Mouse (Mus musculus) ovary, adult 18-20 months (tissue): ENCODE results near the gene Gsap.
"Not testable (repeated sequence)": the region's sequence is repeated elsewhere in the genome, so short reads cannot be mapped to it uniquely, and the experiment has no call there.

Experiments
- DNase-seq: peaks from one replicate; pipeline ENCODE4 v3.0.0; 2022; ENCODE audit warnings: low spot score, mixed read lengths

Gene Gsap

DNA sequence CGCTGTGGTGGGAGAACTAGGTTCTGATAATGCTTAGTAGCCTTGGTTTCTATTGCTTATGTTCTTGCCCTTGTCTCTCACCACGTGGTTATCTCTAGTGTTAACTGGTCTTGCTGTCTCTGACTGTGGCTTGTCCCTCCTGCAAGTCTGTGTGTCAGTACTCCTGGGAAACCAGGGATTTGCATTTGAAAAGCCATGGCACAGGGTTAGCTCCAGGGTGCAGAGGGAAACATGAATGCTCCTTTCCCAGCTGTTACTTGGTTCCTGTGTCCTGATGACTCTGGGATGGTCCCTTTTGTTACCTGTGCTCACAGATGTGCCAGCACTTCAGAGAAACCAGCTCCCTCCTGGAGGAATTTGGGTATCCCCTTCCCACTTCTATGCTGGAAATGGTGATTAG is 3.0 kb upstream of the Gsap start:
- not testable (repeated sequence) for DNase-seq

DNA sequence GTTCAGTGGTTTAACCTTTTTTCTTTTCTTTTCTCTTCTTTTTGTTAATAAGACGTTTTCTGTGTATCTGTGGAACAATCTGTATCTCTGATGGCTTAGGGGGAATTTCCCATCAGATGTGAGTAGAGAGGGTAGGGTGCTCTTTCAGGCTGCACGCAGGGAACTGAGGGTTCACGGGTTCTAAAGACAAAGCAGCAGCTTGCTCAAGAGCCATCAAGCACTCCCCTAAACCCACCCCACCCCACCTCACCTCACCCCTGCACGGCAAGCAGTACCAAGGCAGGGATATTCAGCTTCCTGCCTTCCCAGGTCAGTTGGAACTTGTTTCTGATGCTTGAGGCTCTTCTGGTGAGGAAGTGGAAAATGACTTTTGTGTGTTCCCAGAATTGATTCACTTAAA is 766 bp downstream of the Gsap start:
- DNase-seq: no peak

DNA sequence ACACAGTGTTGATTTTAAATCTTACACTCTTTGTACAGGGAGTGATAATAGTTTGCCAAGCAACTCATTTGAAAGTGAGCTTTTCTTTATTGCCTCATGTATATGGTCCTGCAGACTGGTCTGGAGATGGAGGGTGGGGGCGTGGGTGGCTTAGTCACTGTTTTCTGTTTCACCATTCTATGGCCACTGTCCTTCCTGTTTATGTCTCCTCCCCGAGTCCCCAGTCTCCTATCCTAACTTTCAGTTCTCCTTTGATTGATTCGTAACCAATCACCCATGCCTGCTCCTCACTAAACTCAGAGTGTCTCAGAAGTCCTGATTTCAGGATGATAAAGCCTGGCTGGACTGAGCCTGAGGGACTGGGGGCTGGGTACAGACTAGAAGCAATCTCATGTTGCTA is 2.4 kb downstream of the Gsap start:
- DNase-seq: no peak

DNA sequence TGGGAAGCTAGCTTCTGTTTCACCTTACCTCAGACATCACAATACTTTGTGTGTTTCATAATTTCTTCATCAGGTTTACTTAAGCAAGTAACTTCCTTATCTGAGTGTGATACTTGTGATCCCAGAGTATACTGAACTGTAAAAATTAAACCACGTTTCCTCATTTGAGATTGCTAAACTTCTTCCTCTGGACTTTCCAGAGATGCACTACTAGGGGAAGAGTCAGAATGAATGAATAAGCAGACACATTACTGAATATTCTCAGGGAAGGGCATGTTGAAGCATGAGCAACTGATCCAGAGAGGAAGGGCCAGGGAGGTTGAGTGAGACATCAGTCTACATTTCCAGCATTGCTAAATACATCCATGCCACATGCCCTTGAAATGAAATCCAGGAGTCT is 3.0 kb downstream of the Gsap start:
- no peak for DNase-seq

DNA sequence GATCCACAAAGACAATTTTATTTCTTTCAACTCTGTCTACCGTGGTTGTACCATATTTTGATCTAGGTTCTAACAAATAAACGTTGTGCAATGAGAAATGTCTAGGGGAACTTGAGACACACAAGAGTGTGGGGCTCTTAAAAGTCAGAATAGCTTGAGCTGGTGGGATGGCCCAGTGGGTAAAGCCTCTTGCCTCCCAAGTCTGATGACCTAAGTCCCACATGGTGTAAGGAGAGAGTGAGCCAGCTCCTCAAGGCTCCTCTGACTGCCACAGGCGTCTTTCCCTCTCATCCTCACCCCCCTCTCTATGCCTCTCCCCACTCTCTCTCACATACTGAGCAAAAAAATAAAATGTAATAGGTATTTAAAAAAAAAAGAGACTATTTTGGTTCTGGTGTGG is 3.4 kb downstream of the Gsap start:
- DNase-seq: no peak

DNA sequence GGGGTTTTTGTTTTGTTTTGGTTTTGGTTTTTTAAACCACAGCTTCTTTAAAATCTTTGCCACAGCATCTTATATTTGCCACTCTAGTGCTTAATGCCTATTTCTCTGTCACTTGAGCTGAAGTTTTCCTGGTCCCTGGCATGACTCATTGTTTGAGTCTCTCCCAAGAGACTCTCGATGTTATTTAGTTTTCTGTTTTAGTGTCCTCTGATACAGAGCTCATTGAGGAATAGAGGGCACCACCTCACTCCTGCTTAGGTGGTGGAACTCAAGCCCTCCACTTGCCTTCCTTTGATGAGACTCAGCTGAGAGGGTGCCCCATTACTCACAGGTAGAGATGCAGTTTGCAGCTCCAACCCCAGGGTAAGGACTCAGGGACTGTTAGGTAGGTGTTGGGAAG is 17.4 kb downstream of the Gsap start:
- no peak for DNase-seq

DNA sequence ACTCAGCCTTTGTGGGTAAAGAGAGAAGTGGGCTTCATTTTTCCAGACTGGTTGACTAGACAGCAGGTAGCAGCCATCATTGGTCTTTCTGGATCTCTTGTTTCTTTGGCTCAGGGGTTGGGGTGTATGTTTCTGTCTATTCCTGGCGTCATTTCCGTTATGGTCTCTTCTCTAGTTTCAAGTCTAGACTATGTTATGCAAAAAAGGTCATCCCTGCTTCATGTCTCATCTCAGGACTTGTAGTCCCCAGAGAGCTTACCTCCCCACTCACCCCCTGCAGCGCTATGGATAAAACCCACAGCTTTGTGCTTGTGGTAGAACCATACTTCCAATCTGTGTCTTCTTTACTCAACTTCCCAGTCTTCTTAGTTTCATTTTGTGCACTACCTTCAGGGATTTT is 18.1 kb downstream of the Gsap start:
- DNase-seq: no peak

DNA sequence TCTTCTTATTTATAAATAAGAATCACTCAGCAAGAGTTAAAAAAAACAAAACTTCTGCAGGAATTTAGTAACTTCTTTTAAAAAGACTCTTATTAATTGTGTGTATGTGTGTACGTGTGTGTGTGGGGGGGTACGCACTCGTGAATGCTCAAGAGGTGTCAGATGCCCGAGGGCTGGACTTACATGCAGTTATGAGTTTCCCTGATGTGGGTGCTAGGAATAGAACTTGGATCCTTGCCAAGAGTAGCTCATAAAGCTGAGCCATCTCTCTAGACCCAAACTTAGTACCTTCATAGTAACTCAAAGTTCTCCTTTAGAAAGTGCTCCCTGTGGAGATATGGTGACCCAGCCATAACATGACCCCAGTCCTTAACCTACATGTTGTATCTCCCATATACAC is 20.0 kb downstream of the Gsap start:
- DNase-seq: no peak

DNA sequence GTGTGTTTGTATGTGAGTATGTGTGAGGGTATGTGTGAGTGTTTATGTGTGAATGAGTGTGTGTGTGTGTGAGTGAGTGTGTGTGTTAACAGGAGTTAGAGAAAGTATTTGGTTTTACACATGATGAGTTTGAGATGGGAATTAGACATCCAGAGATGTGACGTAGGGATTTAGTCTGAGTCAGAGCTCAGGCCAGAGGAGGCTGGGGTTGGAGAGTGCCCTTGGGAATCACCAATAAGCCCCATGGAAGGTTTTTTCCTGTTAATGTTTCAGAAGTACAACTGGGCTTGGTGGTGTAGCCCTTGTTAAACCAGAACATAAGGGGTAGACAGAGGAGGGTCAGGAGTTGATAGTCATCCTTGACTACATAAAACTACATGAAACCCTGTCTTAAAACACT is 25.4 kb downstream of the Gsap start:
- DNase-seq: no peak

DNA sequence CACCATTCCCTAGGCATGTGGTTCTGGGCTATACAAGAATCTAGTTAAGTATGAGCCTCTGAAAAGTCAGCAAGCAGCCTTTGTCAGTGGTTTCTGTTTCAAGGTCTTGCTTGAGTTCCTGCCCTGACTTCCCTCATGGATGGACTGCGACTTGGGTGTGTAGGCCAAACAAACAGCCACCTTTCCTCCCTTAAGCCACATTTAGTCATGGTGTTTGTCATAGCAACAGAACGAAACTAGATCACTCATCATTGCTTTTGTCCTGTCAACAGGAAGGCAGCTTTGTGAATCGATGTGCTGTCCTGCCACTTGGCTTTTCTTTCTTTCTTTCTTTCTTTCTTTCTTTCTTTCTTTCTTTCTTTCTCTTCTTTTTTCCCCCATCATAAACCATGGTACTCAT is 26.9 kb downstream of the Gsap start:
- no peak for DNase-seq

DNA sequence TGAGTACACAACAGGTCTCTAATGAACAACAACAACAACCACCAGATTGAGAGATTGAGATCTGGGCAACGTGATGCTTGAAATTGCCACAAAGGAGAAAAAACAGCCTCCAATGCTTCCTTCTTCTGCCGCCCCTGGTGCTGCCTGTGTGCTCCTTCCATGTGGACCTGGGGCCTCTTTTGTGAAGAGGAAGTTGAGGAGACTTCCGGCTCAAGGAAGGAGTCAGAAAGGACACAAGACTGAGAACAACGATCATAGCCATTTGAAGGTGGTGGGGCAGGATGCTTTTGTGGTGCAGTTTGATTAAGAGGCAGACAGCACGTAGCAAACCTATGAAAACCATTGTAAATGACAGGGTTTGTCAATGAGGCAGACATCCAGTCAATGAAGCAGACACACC is 27.7 kb downstream of the Gsap start:
- no peak for DNase-seq

DNA sequence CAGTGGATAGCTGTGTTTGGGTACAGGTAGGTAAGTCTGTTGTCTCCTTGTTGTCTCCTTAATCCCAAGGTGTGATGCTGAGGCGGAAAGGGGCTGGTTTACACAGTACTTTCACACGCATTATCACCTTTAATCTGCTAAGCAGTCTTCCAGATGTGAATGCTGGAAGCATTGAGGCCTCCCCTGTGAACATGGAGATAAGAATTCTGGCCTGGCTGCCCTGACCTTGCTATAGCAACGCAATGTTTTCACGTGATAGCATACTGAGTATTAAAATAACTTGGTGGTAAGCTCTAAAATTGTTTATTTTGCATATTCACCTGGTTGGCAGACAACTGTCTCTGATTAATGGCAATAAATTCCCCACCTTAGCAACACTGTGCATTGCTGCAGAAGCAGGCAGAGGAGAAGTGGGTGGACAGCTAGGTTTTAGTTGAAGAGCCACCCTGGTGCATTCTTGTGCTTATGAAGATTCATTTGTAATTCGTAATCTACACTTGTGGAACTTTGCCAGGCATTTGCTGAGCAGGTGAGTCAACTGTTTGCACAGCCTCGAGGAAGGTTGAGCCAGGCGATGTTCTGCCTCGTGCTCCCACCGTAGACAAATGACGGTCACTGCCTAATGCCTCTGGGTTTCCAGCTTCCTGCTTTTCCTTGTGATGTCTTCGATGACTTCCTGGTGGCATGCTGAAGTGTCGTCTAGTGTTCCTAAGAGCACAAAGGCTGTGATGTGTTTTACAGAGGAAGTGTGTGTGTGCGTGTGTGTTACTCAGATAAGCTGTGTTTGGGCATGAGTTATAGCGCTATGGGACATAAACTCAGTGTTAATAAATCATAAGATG is 31.6 kb downstream of the Gsap start:
- DNase-seq: no peak

DNA sequence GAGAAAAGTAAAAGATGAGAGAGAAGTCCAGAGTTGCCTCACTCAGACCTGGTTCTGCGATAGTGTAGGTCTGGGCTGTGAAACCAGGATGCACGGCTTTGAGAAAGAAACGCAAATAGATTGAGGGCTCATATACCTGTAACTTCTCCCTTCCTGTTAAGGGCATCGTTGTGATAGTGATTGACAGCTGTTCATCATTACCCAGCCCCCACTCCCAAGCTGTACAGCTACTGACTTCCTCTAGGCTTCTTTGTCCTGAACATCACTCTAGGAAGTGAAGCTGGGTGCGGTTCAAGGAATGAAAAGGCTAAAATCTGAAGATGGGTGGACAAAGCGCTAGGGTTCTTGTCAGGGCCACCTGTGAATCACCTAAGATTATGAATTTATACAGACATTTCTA is 46.8 kb downstream of the Gsap start:
- DNase-seq: no peak

DNA sequence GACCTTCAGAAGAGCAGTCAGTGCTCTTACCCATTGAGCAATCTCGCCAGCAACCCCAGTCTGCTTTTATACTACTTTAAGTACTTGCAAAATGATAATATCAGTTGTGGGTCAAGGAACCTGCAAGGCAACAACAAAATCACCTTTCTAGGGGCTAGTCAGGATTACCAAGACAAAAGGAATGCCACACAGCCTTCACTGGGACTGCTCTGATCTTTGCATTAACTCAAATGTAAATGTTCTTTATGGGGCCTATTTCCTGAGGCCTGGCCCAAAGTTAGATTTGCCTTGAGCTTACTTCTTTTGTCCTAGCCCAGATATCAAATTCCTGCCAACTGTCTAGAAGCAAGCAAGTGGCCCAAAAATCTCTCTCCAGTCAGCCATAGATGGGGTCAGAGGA is 58.5 kb downstream of the Gsap start:
- DNase-seq: no peak

DNA sequence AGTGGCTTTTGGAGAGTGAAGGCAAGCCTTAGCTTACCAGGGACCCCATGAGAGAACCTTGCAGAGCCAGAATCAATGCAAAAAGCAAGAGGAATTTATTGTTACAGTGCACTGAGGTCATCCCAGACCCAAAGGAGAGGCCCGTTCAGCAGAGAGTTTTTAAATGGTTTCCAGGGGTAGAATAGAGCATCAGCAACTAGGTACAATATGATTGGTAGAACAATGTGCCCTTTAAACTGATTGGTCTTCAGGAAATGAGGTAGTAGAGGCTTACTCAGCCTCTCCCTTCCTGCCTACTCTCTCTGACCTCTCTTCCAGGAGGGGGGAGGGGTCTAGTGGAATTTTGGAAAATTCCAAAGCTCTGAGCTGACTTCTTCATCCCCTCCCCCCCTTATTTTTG is 59.2 kb downstream of the Gsap start:
- no peak for DNase-seq

DNA sequence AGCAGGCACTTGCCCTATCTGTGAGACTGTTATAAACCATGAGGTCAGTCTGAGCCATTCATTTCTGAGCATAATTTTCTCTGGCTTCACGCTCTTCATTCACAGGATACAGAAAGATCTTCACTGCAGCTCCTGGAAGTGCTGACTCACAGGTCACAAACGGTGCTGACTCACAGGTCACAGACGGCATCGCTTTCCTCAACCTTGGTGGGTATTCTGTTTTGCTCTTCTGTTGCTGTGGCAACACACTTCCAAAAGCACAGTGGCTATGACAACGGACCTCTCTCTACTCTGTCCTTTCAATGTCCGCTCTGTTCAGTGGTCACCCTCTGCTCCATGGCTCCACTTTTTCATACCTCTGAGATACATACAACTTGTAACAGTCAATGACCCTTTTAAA is 60.7 kb downstream of the Gsap start:
- DNase-seq: no peak

DNA sequence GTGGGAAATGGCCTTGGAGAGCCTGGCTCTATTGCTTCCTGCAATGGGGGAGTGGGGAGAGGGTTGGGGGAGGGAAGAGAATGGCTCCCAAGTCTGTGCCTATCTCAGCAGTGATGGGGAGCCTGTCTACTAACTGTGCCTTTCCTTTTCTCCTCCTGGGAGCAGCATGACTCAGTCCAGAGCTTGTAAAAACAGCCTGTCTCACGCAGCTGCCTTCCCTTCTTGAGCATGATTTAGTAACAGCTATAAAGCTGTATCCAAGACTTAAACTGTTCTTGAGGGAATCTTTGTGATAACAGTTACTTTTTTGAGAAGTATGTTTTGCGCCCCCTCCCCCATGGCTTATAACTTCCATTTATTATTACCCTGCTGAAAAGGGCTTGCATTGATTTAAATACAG is 61.9 kb downstream of the Gsap start:
- DNase-seq: no peak

DNA sequence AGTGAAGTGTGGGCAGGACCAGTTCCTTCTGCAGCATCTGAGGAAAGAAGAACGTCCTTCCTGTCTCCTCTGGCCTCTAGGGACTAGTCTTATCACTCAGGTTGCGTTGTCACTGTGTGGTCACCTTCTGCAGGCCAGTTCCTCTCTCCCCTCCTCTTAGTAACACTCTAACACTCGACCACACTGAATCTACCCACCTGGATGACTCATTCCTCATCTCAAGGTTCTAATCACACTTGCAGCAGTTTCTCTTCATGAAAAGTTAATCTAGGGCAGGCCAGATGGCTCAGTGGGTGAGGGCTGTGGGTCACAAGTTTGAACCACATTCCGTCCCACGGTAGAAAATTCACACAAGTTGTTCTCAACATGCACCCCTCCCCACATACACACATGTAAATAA is 62.8 kb downstream of the Gsap start:
- no peak for DNase-seq

DNA sequence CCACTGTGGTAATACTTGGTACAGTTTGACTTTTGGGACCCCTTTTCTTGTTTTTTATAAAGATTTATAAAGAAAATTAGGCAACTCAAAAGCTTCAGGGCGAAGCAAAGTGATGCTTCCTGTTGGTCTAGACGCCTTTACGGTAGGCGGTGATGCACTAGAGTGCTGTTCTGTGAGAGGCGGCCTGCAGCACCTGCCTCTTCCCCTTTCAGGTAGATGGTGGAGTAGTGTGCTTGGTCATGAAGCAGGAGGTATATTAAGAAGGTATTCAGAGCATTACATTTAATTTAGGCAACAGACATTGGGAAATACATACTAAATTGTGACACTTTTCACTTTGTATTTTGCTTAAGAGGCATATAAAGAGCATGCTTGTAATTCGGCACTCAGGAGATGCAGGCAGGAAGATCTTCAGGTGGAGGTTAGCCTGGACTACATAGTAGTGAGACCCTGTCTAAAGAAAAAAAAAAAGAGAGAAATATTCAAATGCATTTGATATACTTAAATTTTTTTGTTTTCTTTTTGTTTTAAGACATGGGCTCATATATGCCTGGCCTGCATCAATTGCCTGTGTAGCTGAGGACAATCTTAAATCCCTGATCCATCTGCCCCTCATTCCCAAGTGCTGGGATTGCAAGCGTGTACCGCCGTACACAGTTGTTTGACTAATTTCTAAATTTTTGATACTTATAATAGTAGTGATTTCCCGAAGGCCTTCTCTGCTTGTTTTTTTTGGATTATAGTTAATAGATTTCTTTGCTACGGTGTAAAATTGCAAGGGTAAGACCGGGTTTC is 68.9 kb downstream of the Gsap start:
- DNase-seq: no peak

DNA sequence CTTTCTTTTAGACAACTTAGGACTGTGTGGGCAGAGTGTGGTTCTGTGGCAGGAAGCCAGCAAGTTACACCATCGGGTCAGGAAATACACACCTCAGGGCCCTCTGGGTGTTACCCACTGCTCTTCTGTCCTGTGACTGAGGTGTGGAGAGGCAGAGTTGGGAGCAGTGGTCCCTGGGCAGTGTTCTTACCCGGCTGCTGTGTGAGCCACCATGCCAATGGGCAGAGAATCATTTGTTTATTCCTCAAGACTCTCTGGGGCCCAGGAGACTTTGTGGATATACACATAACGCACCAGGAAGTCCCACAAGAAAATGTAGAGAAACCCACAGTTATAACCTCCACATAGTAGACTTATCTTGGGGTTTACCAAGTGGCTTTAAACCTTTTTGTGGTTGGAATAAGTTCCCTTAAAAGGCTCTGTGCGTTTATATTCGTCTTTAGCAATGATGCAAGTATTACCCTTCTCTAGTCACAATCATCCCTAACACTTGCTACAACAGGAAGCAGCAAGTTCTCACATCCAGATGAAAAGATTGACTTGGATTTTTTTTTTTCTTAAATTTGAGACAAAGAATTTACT is 69.6 kb downstream of the Gsap start:
- DNase-seq: no peak

DNA sequence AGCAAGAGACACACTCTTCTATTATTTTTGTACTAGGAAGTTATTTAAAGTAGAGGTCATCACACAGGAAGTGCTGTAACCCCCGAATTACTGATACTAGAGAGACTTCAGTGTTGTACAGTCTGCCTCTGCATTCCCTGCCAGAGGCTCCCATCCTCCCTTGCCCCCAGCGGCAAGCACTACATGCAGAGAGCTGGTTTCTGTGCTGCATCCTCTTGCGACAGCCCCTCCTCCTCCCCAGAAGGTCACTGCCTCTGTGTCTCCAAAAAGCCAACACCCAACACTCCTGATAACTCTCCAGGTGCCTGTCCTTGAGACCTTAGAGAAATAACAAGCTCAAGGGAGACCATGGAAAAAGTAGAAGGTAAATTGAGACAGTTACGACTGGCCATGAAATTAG is 71.1 kb downstream of the Gsap start:
- no peak for DNase-seq

DNA sequence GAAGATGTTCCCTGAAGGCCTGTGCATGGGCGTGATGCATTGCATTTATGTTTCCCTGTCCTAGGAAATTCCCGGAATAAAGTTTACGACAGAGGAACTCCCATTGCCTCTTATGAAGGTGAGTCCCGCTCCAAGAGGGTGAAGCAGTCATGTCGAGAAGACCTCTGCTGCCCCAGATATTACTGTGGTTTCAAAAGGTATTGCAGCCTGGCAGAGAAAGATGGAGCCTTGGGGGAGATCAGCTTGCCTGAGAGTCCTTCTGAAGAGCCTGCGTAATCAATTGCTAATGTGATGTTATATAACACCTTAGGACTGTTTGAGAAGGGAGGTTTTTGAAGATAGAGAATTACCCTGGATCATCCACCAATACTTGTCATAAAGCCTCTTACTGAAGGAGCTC is 71.8 kb downstream of the Gsap start:
- no peak for DNase-seq

DNA sequence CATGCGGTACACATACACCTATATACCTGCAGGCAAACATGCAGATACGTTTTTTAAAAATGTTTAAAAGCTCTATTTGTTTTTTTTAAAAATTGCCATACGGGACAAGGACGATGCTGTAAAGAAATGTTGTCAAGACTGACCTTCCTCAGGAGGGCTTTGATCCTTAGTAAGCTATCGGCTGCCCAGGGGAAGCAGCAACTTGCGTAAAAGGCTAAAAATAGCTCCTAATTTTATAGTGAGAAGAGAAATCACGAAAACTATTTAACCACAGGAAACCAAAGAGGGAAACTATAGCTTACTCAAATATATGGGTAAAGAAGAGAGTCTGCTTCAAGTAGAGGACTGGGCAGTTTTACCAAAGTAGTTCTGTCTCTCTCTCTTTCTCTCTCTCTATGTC is 74.7 kb downstream of the Gsap start:
- no peak for DNase-seq
